Mouse (Mus musculus) thymus, adult 2 months (tissue): Measurements from ENCODE around the gene Mapkapk5.

Experiments used
- CTCF ChIP-seq: fragments of 200-500 bp; IDR thresholded peaks from 2 replicates; pipeline ENCODE4 v1.5.1; 2012; ENCODE audit warnings: mild to moderate bottlenecking, control low read depth, low read length, moderate library complexity, borderline replicate concordance; ENCODE audit not compliant: control insufficient read depth, poor library complexity, insufficient read depth; ENCODE audit errors: extremely low read depth
- POLR2A ChIP-seq: fragments of 200-500 bp; IDR thresholded peaks from 2 replicates; pipeline ENCODE4 v1.6.1; 2012; ENCODE audit warnings: mild to moderate bottlenecking, low read length, control low read depth, moderate library complexity; ENCODE audit not compliant: control insufficient read depth, poor library complexity, insufficient read depth; ENCODE audit errors: extremely low read depth

DNA sequence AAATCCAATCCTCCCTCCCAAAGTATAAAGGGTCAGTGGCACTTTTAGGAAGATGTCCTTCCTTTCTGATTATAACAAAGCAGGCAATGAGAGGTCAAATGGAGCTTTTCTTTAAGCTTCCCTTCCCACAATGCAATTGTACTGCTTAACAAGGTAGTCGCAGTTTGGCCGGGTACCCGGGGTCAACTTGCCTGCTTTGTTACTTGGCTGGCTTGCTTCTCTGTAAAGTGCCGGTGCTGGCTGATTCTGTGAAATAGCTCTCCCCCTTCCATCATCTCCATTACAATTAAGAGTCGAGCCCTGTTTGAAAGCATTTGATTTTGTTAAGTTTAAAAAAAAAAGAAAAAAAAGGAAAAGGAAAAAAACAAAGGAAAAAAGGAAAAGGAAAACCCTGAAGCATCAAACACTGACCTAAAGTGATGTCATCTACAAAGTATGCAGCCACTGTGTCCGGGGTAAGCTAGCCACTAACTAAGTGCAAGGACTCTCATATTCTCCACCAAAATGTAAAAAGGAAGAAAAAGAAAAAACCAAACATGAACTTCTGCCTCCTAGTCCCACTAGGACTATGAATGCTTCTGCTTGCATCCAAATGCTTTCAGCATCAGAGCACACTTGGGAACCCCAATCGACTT, 8.7 kb downstream of the Mapkapk5 start:
- TF ChIP-seq POLR2A (no peak), CTCF (no peak)
